Mouse (Mus musculus): ENCODE data around the gene Mylk2. TPM values are rescaled to one million over a fixed set of nuclear protein-coding genes. Genes with fewer than 3 reads are reported as not detected.

The Mylk2 gene
- total RNA-seq (2014; rRNA removed; ENCODE audit: low replicate concordance) (not detected in 2 replicates), polyA plus RNA-seq (2015; fragmentation: Nextera tagmentation; extraction: Ambion mirVana) (0.15 and 0.16 TPM in 2 replicates)

- no peak within 1 kb of the TSS for H3K9ac ChIP-seq (replicated peaks; ENCODE audit: low read depth, low read length)
- TF ChIP-seq CTCF (IDR thresholded peaks at IDR 0.05; ENCODE audit: low read depth) = no peak
- TF ChIP-seq EP300 (IDR thresholded peaks at IDR 0.05; ENCODE audit: low read depth) = no peak
- H3K36me3 ChIP-seq (replicated peaks; ENCODE audit: control insufficient read depth, insufficient read depth, low read length) = no peaks in the 10 kb centered on the region
- WGBS = 16% methylated on average over 11 of the region's 12 CpGs
- ATAC-seq (ENCODE audit: insufficient read depth, low read depth) = no peak
- no peak for DNase-seq (ENCODE audit: low spot score)
- H3K27ac ChIP-seq (ENCODE audit: low read depth) = no peak within 1 kb of the TSS
- no peak within 1 kb of the TSS for H3K4me2 ChIP-seq (ENCODE audit: low read depth, low read length)
- H3K27me3 ChIP-seq (ENCODE audit: control insufficient read depth, insufficient read depth, low read length) = peaks cover 38% of the 10 kb centered on the region
- H3K9me3 ChIP-seq (replicated peaks; ENCODE audit: control insufficient read depth, low read length) = no peaks in the 10 kb centered on the region
- no peak within 1 kb of the TSS for H3K4me3 ChIP-seq (ENCODE audit: low read depth, low read length)
- peaks cover 14% of the 10 kb centered on the region for H3K4me1 ChIP-seq (ENCODE audit: control insufficient read depth, insufficient read depth)
Measured at GRCm38 (mm10) chr2:152911031-152911430, at the start of gene Mylk2. Mylk2 (plus strand) TSS chr2:152911352.

- Histone ChIP-seq H3K36me3 (replicated peaks; ENCODE audit: control insufficient read depth, insufficient read depth, low read length) (peaks cover 37% of the 10 kb centered on the region), H3K9ac (replicated peaks; ENCODE audit: low read depth, low read length) (no peak overlapping the region), H3K4me1 (ENCODE audit: control insufficient read depth, insufficient read depth) (no peaks in the 10 kb centered on the region), H3K27ac (ENCODE audit: low read depth) (no peak overlapping the region), H3K4me2 (ENCODE audit: low read depth, low read length) (no peak overlapping the region), H3K27me3 (ENCODE audit: control insufficient read depth, insufficient read depth, low read length) (no peaks in the 10 kb centered on the region), H3K4me3 (ENCODE audit: low read depth, low read length) (no peak overlapping the region), H3K9me3 (replicated peaks; ENCODE audit: control insufficient read depth, low read length) (no peaks in the 10 kb centered on the region)
- ATAC-seq (ENCODE audit: insufficient read depth, low read depth) (no peak), DNase-seq (ENCODE audit: low spot score) (peak; percentile 11)
- TF ChIP-seq CTCF (IDR thresholded peaks at IDR 0.05; ENCODE audit: low read depth) (no peak), EP300 (IDR thresholded peaks at IDR 0.05; ENCODE audit: low read depth) (no peak)
- WGBS = 63% methylated on average over 1 of the region's 1 CpGs
Measured at GRCm38 (mm10) chr2:152861891-152862290, 49.3 kb upstream of the Mylk2 start.

- ATAC-seq (ENCODE audit: insufficient read depth, low read depth) = no peak
- Histone ChIP-seq H3K36me3 (replicated peaks; ENCODE audit: control insufficient read depth, insufficient read depth, low read length) (peaks cover 42% of the 10 kb centered on the region), H3K4me3 (ENCODE audit: low read depth, low read length) (no peak overlapping the region), H3K9me3 (replicated peaks; ENCODE audit: control insufficient read depth, low read length) (no peaks in the 10 kb centered on the region), H3K4me2 (ENCODE audit: low read depth, low read length) (no peak overlapping the region), H3K27ac (ENCODE audit: low read depth) (no peak overlapping the region), H3K4me1 (ENCODE audit: control insufficient read depth, insufficient read depth) (no peaks in the 10 kb centered on the region), H3K9ac (replicated peaks; ENCODE audit: low read depth, low read length) (no peak overlapping the region), H3K27me3 (ENCODE audit: control insufficient read depth, insufficient read depth, low read length) (no peaks in the 10 kb centered on the region)
- DNase-seq (ENCODE audit: low spot score) = no peak
- WGBS = 77% methylated on average over 3 of the region's 3 CpGs
- TF ChIP-seq CTCF (IDR thresholded peaks at IDR 0.05; ENCODE audit: low read depth) = no peak
- no peak for TF ChIP-seq EP300 (IDR thresholded peaks at IDR 0.05; ENCODE audit: low read depth)
Measured at GRCm38 (mm10) chr2:152862638-152863037, 48.5 kb upstream of the Mylk2 start.

GRCm38 (mm10) chr2:152863346-152863745 is 47.8 kb upstream of the Mylk2 start:
- no peak overlapping the region for H3K4me2 ChIP-seq (ENCODE audit: low read depth, low read length)
- DNase-seq (ENCODE audit: low spot score) = no peak
- no peak overlapping the region for H3K4me3 ChIP-seq (ENCODE audit: low read depth, low read length)
- H3K36me3 ChIP-seq (replicated peaks; ENCODE audit: control insufficient read depth, insufficient read depth, low read length) = peaks cover 42% of the 10 kb centered on the region
- no peak overlapping the region for H3K27ac ChIP-seq (ENCODE audit: low read depth)
- WGBS = 91% methylated on average over 6 of the region's 6 CpGs
- TF ChIP-seq EP300 (IDR thresholded peaks at IDR 0.05; ENCODE audit: low read depth) = no peak
- no peak for TF ChIP-seq CTCF (IDR thresholded peaks at IDR 0.05; ENCODE audit: low read depth)
- H3K4me1 ChIP-seq (ENCODE audit: control insufficient read depth, insufficient read depth) = no peaks in the 10 kb centered on the region
- no peak for ATAC-seq (ENCODE audit: insufficient read depth, low read depth)
- H3K9me3 ChIP-seq (replicated peaks; ENCODE audit: control insufficient read depth, low read length) = no peaks in the 10 kb centered on the region
- no peak overlapping the region for H3K9ac ChIP-seq (replicated peaks; ENCODE audit: low read depth, low read length)
- H3K27me3 ChIP-seq (ENCODE audit: control insufficient read depth, insufficient read depth, low read length) = no peaks in the 10 kb centered on the region

- no peaks in the 10 kb centered on the region for H3K4me1 ChIP-seq (ENCODE audit: control insufficient read depth, insufficient read depth)
- H3K9me3 ChIP-seq (replicated peaks; ENCODE audit: control insufficient read depth, low read length) = no peaks in the 10 kb centered on the region
- peaks cover 87% of the 10 kb centered on the region for H3K36me3 ChIP-seq (replicated peaks; ENCODE audit: control insufficient read depth, insufficient read depth, low read length)
- no peak for TF ChIP-seq CTCF (IDR thresholded peaks at IDR 0.05; ENCODE audit: low read depth)
- no peak for TF ChIP-seq EP300 (IDR thresholded peaks at IDR 0.05; ENCODE audit: low read depth)
- DNase-seq (ENCODE audit: low spot score) = no peak
- WGBS = 90% methylated on average over 3 of the region's 3 CpGs
- no peak overlapping the region for H3K27ac ChIP-seq (ENCODE audit: low read depth)
- no peak overlapping the region for H3K4me2 ChIP-seq (ENCODE audit: low read depth, low read length)
- no peak overlapping the region for H3K4me3 ChIP-seq (ENCODE audit: low read depth, low read length)
- no peak for ATAC-seq (ENCODE audit: insufficient read depth, low read depth)
- no peaks in the 10 kb centered on the region for H3K27me3 ChIP-seq (ENCODE audit: control insufficient read depth, insufficient read depth, low read length)
- H3K9ac ChIP-seq (replicated peaks; ENCODE audit: low read depth, low read length) = no peak overlapping the region
Measured at GRCm38 (mm10) chr2:152878239-152878638, 32.9 kb upstream of the Mylk2 start.

- ATAC-seq (ENCODE audit: insufficient read depth, low read depth) (no peak), DNase-seq (ENCODE audit: low spot score) (no peak)
- no peak for TF ChIP-seq EP300 (IDR thresholded peaks at IDR 0.05; ENCODE audit: low read depth)
- no peak for TF ChIP-seq CTCF (IDR thresholded peaks at IDR 0.05; ENCODE audit: low read depth)
- H3K4me3 ChIP-seq (ENCODE audit: low read depth, low read length) = no peak overlapping the region
- H3K27ac ChIP-seq (ENCODE audit: low read depth) = no peak overlapping the region
- no peaks in the 10 kb centered on the region for H3K4me1 ChIP-seq (ENCODE audit: control insufficient read depth, insufficient read depth)
- no peaks in the 10 kb centered on the region for H3K9me3 ChIP-seq (replicated peaks; ENCODE audit: control insufficient read depth, low read length)
- WGBS = 86% methylated on average over 13 of the region's 13 CpGs
- H3K27me3 ChIP-seq (ENCODE audit: control insufficient read depth, insufficient read depth, low read length) = no peaks in the 10 kb centered on the region
- peaks cover 88% of the 10 kb centered on the region for H3K36me3 ChIP-seq (replicated peaks; ENCODE audit: control insufficient read depth, insufficient read depth, low read length)
- H3K9ac ChIP-seq (replicated peaks; ENCODE audit: low read depth, low read length) = no peak overlapping the region
- no peak overlapping the region for H3K4me2 ChIP-seq (ENCODE audit: low read depth, low read length)
Measured at GRCm38 (mm10) chr2:152880898-152881297, 30.3 kb upstream of the Mylk2 start.
